Mouse (Mus musculus) Muller cell, postnatal 12 days (primary cell): ENCODE measurements around the gene Mccc2.

Experiments used
- DNase-seq: peaks from one replicate; pipeline ENCODE4 v3.0.0-alpha.2; 2015; ENCODE audit errors: inconsistent ontology term

Gene Mccc2

DNA sequence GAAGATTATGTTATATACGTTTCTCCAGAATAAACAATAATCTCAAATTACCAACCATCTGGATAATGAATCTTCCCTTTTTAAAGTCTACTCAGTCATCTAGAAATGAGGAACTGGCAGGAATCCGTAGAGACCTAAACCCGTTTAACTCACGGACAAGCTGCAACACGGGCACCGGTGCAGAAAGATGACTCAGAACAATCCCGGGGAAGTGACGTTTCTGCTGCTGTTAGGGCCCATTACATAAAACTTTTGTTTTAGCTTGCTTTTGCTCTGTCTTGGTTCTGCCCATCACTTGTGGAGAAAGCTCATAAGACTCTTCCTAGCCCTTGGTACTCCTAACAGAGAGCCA lies 76.1 kb downstream of the Mccc2 start:
- peak; percentile 67 for DNase-seq

DNA sequence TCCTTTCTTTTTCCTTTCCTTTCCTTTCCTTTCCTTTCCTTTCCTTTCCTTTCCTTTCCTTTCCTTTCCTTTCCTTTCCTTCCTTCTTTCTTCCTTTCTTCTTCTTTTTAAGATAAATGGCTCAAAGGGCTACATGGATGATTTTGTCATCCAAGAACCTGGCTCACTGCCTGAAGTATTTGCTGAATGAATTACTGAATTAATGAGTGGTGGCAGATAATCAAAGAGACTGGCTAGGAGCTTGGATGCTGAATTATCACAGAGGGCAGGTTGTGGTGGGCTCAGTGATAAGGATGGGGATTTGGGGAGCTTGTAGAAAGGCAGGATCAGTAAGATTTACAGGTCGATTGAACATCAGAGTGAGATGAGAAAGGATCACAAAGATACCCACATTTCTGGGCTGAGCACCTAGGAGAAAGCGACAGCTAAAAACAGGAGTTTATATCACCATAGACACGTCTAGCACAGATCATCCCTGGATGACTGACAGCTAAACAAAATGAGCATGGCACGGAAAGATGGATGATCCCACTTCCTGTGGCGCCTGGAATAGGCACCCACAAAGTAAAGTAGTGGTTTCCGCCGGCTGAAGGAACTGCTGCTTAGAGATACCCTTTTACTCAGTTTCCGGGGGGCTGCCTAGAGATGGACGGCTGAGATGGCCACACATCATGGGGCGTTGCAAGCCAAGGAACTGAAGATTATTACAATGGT lies 76.7 kb downstream of the Mccc2 start:
- DNase-seq, result peak; percentile 52

- DNase-seq, result peak; percentile 93
Measured at GRCm38 (mm10) chr13:99937741-99938140, 77.7 kb downstream of the Mccc2 start.

DNA sequence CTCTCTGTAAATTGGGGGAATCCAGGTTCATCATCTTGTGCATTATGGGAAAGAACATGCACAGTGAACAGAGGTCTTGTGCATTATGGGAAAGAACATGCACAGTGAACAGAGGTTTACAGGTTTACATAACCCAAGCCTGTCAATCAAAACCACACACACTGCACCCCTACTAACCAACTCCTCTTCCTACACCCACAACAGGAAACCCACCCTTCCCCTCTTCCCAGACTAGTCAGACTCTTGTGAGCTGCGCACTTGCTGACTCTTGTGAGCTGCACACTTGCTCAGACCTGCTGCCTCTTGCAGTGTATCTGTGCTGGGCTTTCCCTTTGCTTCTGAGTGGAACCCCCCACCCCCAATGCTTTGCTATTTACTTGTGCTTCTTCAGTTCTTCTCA lies 83.0 kb downstream of the Mccc2 start:
- DNase-seq, result no peak

- no peak for DNase-seq
Measured at GRCm38 (mm10) chr13:99931502-99931901, 83.9 kb downstream of the Mccc2 start.

GRCm38 (mm10) chr13:99926249-99926648 lies 89.2 kb downstream of the Mccc2 start:
- DNase-seq, result peak; percentile 66

GRCm38 (mm10) chr13:99915632-99916031 lies 99.8 kb downstream of the Mccc2 start:
- DNase-seq, result no peak

DNA sequence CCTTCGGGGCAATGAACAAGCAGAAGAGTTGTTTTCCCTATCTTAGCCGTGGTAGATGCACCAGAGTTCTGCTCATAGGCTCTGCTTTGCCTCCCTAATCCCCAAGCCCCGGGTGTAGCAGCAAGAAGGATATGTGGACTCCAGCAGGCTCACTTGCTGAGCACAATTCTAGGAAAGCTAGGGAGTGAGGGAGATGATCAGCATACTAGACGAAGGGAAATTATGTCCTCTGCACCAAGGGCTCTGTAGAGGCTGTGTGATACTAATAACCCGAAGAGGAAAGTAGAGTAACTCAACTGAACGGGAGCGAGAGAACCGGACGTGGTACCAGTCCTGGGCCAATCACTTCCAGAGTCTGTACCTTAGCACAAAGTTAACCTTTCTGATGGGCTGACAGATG lies 114.5 kb downstream of the Mccc2 start, which contains the start of gene Cartpt:
Cartpt (minus strand) TSS at position 127 of the 400 bp plus-strand sequence.
- DNase-seq, result no peak

DNA sequence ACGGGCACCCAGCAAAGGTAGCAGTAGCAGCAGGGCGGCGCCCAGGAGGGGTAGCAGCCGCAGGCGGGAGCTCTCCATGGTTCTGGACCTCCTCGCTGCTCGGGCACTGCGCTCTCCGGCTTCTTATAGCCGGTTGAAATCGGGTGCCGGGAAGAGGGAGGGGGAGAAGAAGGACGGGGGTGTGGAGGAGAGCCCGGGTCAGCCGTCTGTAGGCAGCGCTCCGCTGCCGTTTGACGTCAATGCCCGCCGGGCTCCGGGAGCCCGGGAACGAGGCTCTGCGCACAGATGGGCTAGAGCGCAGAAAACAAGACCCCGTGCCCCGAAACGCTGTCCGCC lies 114.9 kb downstream of the Mccc2 start:
- peak; percentile 76 for DNase-seq

DNA sequence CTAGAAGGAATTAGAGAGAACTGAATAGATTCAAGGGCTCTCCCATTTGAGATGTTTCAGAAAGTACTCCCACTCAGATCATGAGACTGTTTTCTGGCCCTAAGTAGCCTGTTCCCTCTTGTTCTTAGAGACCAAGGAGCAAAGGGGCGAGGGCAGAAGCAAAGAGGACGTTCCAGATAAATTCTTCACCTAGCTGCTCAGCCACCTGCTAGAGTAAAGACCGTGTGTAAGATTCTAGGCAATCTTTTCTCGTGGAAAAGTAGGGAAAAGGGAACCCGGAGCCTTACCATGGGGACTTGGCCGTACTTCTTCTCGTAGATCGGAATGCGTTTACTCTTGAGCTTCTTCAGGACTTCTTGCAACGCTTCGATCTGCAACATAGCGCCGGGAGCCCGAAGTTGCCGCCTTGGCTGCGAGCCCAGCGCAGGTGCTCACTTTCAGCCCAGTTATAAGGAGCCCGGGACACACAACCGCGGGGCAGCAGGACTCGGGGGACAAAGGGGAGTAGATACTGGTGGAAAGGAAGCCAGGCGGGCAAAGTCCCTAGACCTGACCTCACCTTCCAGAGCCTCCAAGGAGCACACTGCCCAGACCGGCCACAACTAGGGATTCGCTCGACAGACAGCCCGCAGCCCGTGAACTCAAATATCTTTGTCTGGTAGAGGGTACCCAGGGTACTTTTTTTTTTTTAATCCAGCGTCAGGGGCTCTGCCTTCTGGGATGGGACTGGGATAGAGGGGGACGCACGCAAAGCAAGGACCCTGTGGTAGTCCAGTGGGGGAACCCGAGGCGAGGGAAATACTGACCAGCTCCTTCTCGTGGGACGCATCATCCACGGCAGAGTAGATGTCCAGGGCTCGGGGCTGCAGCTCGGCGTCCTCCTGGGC lies 115.5 kb downstream of the Mccc2 start:
- DNase-seq, result no peak

DNA sequence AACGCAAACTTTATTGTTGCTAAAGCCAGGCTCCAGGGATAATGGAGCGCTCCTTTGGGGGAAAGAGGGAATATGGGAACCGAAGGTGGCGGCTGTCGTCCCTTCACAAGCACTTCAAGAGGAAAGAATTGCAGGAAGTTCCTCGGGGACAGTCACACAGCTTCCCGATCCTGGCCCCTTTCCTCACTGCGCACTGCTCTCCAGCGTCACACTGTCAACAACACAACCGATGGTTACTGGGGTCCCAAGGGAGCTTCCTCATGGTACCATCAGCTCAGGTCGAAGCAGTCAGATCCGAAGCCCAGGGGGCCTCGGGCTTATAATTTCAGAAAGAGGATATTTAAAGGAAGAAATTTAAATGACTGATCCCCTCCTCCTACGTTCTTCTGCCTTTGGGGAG lies 116.6 kb downstream of the Mccc2 start:
- no peak for DNase-seq
